Mouse (Mus musculus): ENCODE data around the gene Slc38a9. TPM values are rescaled to one million over a fixed set of nuclear protein-coding genes. Genes with fewer than 3 reads are reported as not detected.

The Slc38a9 gene
- polyA plus RNA-seq, 1 experiment from 2014 or later, result 12.8 TPM

GRCm38 (mm10) chr13:112770528-112771328 lies 110.2 kb downstream of the Slc38a9 start:
- H3K4me1 ChIP-seq (ENCODE audit: control insufficient read depth, insufficient read depth, low read length), result peaks cover 9% of the 10 kb centered on the region
- peak; percentile 82 for ATAC-seq
- 32% methylated on average over 11 of the region's 11 CpGs for WGBS
- H3K27me3 ChIP-seq (replicated peaks; ENCODE audit: control insufficient read depth, insufficient read depth, low read length), result no peaks in the 10 kb centered on the region
- no peak overlapping the region for H3K4me2 ChIP-seq (ENCODE audit: low read depth, low read length)
- H3K9ac ChIP-seq (ENCODE audit: low read depth, low read length), result no peak overlapping the region
- no peaks in the 10 kb centered on the region for H3K36me3 ChIP-seq (ENCODE audit: control insufficient read depth, insufficient read depth, low read length)
- H3K4me3 ChIP-seq (ENCODE audit: low read length), result no peak overlapping the region
- peak overlapping the region; percentile 73 for H3K27ac ChIP-seq (ENCODE audit: low read length)
- peaks cover 6% of the 10 kb centered on the region for H3K9me3 ChIP-seq (ENCODE audit: control insufficient read depth, low read length)

- peak overlapping the region; percentile 19; the same call in 1 of the 2 replicates for H3K4me2 ChIP-seq (ENCODE audit: low read depth, low read length)
- no peak for ATAC-seq
- no peaks in the 10 kb centered on the region for H3K27me3 ChIP-seq (replicated peaks; ENCODE audit: control insufficient read depth, insufficient read depth, low read length)
- no peak overlapping the region for H3K27ac ChIP-seq (ENCODE audit: low read length)
- H3K36me3 ChIP-seq (ENCODE audit: control insufficient read depth, insufficient read depth, low read length), result no peaks in the 10 kb centered on the region
- WGBS, result 48% methylated on average over 15 of the region's 15 CpGs
- H3K4me1 ChIP-seq (ENCODE audit: control insufficient read depth, insufficient read depth, low read length), result peaks cover 9% of the 10 kb centered on the region
- peaks cover 6% of the 10 kb centered on the region for H3K9me3 ChIP-seq (ENCODE audit: control insufficient read depth, low read length)
- H3K4me3 ChIP-seq (ENCODE audit: low read length), result no peak overlapping the region
- no peak overlapping the region for H3K9ac ChIP-seq (ENCODE audit: low read depth, low read length)
Observed at GRCm38 (mm10) chr13:112771447-112772208, 111.1 kb downstream of the Slc38a9 start.

GRCm38 (mm10) chr13:112772252-112772651 lies 111.7 kb downstream of the Slc38a9 start:
- no peaks in the 10 kb centered on the region for H3K36me3 ChIP-seq (ENCODE audit: control insufficient read depth, insufficient read depth, low read length)
- peaks cover 9% of the 10 kb centered on the region for H3K4me1 ChIP-seq (ENCODE audit: control insufficient read depth, insufficient read depth, low read length)
- peaks cover 3% of the 10 kb centered on the region for H3K9me3 ChIP-seq (ENCODE audit: control insufficient read depth, low read length)
- 71% methylated on average over 11 of the region's 11 CpGs for WGBS
- H3K4me3 ChIP-seq (ENCODE audit: low read length), result no peak overlapping the region
- H3K27ac ChIP-seq (ENCODE audit: low read length), result no peak overlapping the region
- no peaks in the 10 kb centered on the region for H3K27me3 ChIP-seq (replicated peaks; ENCODE audit: control insufficient read depth, insufficient read depth, low read length)
- H3K9ac ChIP-seq (ENCODE audit: low read depth, low read length), result no peak overlapping the region
- no peak overlapping the region for H3K4me2 ChIP-seq (ENCODE audit: low read depth, low read length)
- no peak for ATAC-seq

GRCm38 (mm10) chr13:112772861-112773260 lies 112.3 kb downstream of the Slc38a9 start:
- ATAC-seq, result no peak
- no peak overlapping the region for H3K9ac ChIP-seq (ENCODE audit: low read depth, low read length)
- no peak overlapping the region for H3K4me2 ChIP-seq (ENCODE audit: low read depth, low read length)
- H3K36me3 ChIP-seq (ENCODE audit: control insufficient read depth, insufficient read depth, low read length), result no peaks in the 10 kb centered on the region
- no peaks in the 10 kb centered on the region for H3K9me3 ChIP-seq (ENCODE audit: control insufficient read depth, low read length)
- H3K27ac ChIP-seq (ENCODE audit: low read length), result no peak overlapping the region
- H3K4me1 ChIP-seq (ENCODE audit: control insufficient read depth, insufficient read depth, low read length), result peaks cover 9% of the 10 kb centered on the region
- no peaks in the 10 kb centered on the region for H3K27me3 ChIP-seq (replicated peaks; ENCODE audit: control insufficient read depth, insufficient read depth, low read length)
- WGBS, result 77% methylated on average over 14 of the region's 14 CpGs
- H3K4me3 ChIP-seq (ENCODE audit: low read length), result no peak overlapping the region

GRCm38 (mm10) chr13:112773991-112774675 lies 113.6 kb downstream of the Slc38a9 start:
- no peaks in the 10 kb centered on the region for H3K27me3 ChIP-seq (replicated peaks; ENCODE audit: control insufficient read depth, insufficient read depth, low read length)
- peaks cover 9% of the 10 kb centered on the region for H3K4me1 ChIP-seq (ENCODE audit: control insufficient read depth, insufficient read depth, low read length)
- no peak overlapping the region for H3K4me2 ChIP-seq (ENCODE audit: low read depth, low read length)
- H3K27ac ChIP-seq (ENCODE audit: low read length), result no peak overlapping the region
- H3K9ac ChIP-seq (ENCODE audit: low read depth, low read length), result no peak overlapping the region
- ATAC-seq, result no peak
- 93% methylated on average over 3 of the region's 3 CpGs for WGBS
- H3K9me3 ChIP-seq (ENCODE audit: control insufficient read depth, low read length), result no peaks in the 10 kb centered on the region
- no peaks in the 10 kb centered on the region for H3K36me3 ChIP-seq (ENCODE audit: control insufficient read depth, insufficient read depth, low read length)
- no peak overlapping the region for H3K4me3 ChIP-seq (ENCODE audit: low read length)

- no peak overlapping the region for H3K9ac ChIP-seq (ENCODE audit: low read depth, low read length)
- H3K9me3 ChIP-seq (ENCODE audit: control insufficient read depth, low read length), result no peaks in the 10 kb centered on the region
- no peak for ATAC-seq
- no peak overlapping the region for H3K4me2 ChIP-seq (ENCODE audit: low read depth, low read length)
- H3K27me3 ChIP-seq (replicated peaks; ENCODE audit: control insufficient read depth, insufficient read depth, low read length), result no peaks in the 10 kb centered on the region
- H3K4me3 ChIP-seq (ENCODE audit: low read length), result no peak overlapping the region
- H3K36me3 ChIP-seq (ENCODE audit: control insufficient read depth, insufficient read depth, low read length), result no peaks in the 10 kb centered on the region
- no peak overlapping the region for H3K27ac ChIP-seq (ENCODE audit: low read length)
- WGBS, result 84% methylated on average over 10 of the region's 10 CpGs
- H3K4me1 ChIP-seq (ENCODE audit: control insufficient read depth, insufficient read depth, low read length), result peaks cover 3% of the 10 kb centered on the region; the same call in 1 of the 2 replicates
Observed at GRCm38 (mm10) chr13:112775856-112776255, 115.3 kb downstream of the Slc38a9 start.

GRCm38 (mm10) chr13:112778407-112778806 lies 117.9 kb downstream of the Slc38a9 start:
- Histone ChIP-seq H3K27me3 (replicated peaks; ENCODE audit: control insufficient read depth, insufficient read depth, low read length) (no peaks in the 10 kb centered on the region), H3K9me3 (ENCODE audit: control insufficient read depth, low read length) (no peaks in the 10 kb centered on the region), H3K4me2 (ENCODE audit: low read depth, low read length) (no peak overlapping the region), H3K9ac (ENCODE audit: low read depth, low read length) (no peak overlapping the region), H3K36me3 (ENCODE audit: control insufficient read depth, insufficient read depth, low read length) (no peaks in the 10 kb centered on the region), H3K4me3 (ENCODE audit: low read length) (no peak overlapping the region), H3K27ac (ENCODE audit: low read length) (no peak overlapping the region), H3K4me1 (ENCODE audit: control insufficient read depth, insufficient read depth, low read length) (no peaks in the 10 kb centered on the region)
- no peak for ATAC-seq
- WGBS, result 89% methylated on average over 5 of the region's 5 CpGs

GRCm38 (mm10) chr13:112785305-112785704 lies 124.8 kb downstream of the Slc38a9 start:
- WGBS, result 58% methylated on average over 7 of the region's 7 CpGs
- H3K27ac ChIP-seq (ENCODE audit: low read length), result no peak overlapping the region

GRCm38 (mm10) chr13:112786142-112786541 lies 125.6 kb downstream of the Slc38a9 start:
- Histone ChIP-seq H3K4me2 (ENCODE audit: low read depth, low read length) (no peak overlapping the region), H3K36me3 (ENCODE audit: control insufficient read depth, insufficient read depth, low read length) (no peaks in the 10 kb centered on the region), H3K27ac (ENCODE audit: low read length) (no peak overlapping the region), H3K9me3 (ENCODE audit: control insufficient read depth, low read length) (no peaks in the 10 kb centered on the region), H3K27me3 (replicated peaks; ENCODE audit: control insufficient read depth, insufficient read depth, low read length) (no peaks in the 10 kb centered on the region), H3K4me1 (ENCODE audit: control insufficient read depth, insufficient read depth, low read length) (no peaks in the 10 kb centered on the region), H3K4me3 (ENCODE audit: low read length) (no peak overlapping the region), H3K9ac (ENCODE audit: low read depth, low read length) (no peak overlapping the region)
- 82% methylated on average over 3 of the region's 3 CpGs for WGBS
- no peak for ATAC-seq

More at GRCm38 (mm10) chr13:112785305-112785704, 124.8 kb downstream of the Slc38a9 start:
- Histone ChIP-seq H3K9ac (ENCODE audit: low read depth, low read length) (no peak overlapping the region), H3K36me3 (ENCODE audit: control insufficient read depth, insufficient read depth, low read length) (no peaks in the 10 kb centered on the region), H3K9me3 (ENCODE audit: control insufficient read depth, low read length) (no peaks in the 10 kb centered on the region), H3K27me3 (replicated peaks; ENCODE audit: control insufficient read depth, insufficient read depth, low read length) (no peaks in the 10 kb centered on the region), H3K4me1 (ENCODE audit: control insufficient read depth, insufficient read depth, low read length) (no peaks in the 10 kb centered on the region), H3K4me2 (ENCODE audit: low read depth, low read length) (no peak overlapping the region), H3K4me3 (ENCODE audit: low read length) (no peak overlapping the region)
- 0 out of 2 replicates have a peak, but pooled peaks have one; percentile 31 for ATAC-seq

All from intestine, embryonic 16.5 days (tissue).